Mouse (Mus musculus): ENCODE results near the gene Apeh. TPM values are rescaled to one million over a fixed set of nuclear protein-coding genes. Genes with fewer than 3 reads are reported as not detected.

The Apeh gene
- polyA plus RNA-seq, 2 experiments from 2014 or later = 52.2 to 70.5 TPM

DNA sequence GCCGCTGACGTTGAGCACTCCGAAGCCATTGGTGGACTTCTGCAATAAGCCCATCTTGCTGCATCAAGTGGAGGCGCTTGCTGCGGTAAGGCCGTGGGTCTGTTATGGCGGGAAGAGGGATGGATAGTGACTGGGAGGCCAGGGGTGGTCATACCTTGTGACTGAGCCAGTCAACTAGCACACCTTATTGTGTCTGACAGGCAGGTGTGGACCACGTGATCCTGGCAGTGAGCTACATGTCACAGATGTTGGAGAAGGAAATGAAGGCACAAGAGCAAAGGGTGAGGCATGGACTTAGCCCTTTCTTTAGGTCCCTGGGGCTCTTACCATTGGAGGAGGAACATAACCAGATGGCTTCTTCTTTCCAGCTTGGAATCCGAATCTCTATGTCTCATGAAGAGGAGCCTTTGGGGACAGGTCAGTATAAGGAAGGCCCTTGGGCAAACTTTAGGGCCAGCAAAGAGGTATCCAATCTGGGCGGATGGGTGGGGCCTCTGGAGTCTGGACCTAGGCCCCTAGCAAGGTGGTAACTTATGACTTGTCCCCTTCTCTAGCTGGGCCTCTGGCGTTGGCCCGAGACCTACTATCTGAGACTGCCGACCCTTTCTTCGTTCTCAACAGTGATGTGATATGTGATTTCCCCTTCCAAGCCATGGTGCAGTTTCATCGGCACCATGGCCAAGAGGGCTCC lies 44.7 kb downstream of the Apeh start:
- ATAC-seq = peak; percentile 12

DNA sequence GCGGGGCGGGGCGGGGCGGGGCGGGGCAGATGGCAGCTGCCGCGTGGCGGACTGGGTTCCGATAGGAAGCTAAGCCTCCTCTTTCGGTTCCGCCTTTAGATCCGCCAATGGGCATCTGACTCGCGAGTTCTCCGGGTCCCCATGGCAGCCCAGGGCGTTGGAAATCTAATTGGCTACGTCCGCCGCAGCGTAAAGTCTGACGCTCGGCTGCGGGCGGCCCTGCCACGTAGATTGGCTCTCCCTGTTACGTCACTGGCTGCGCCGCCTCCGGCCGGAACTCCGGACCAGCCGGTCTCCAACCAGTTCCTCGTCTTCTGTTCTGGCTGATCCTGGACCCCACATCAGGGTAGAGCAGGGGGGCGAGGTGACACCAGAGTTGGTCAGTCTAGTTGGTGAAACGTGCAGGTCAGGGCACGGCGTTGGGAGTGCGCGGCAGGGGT lies 45.4 kb downstream of the Apeh start, which contains the start of gene Gmppb:
TSS of gene Gmppb (plus strand) at position 227 of the 440 bp plus-strand sequence.
- peak; percentile 90 for ATAC-seq

DNA sequence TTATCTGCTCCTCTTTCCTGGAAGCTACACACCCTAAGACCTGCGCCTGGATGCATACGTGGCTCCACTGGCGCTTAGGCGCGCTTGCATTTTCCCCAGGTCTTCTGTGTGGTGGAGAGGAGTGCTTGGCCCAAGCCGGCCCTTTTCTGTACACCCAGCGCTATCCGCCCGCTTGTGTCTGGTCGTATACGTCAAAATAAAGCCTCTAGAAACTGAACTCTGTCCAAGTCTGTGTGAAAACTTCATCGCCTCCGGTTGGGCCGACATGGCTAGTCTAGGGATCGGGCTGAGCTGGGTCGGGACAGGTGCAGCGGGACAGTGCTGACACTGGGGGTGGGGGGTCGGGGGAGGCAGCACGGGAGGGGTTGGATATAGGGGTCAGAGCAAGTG lies 45.8 kb downstream of the Apeh start:
- ATAC-seq = no peak

DNA sequence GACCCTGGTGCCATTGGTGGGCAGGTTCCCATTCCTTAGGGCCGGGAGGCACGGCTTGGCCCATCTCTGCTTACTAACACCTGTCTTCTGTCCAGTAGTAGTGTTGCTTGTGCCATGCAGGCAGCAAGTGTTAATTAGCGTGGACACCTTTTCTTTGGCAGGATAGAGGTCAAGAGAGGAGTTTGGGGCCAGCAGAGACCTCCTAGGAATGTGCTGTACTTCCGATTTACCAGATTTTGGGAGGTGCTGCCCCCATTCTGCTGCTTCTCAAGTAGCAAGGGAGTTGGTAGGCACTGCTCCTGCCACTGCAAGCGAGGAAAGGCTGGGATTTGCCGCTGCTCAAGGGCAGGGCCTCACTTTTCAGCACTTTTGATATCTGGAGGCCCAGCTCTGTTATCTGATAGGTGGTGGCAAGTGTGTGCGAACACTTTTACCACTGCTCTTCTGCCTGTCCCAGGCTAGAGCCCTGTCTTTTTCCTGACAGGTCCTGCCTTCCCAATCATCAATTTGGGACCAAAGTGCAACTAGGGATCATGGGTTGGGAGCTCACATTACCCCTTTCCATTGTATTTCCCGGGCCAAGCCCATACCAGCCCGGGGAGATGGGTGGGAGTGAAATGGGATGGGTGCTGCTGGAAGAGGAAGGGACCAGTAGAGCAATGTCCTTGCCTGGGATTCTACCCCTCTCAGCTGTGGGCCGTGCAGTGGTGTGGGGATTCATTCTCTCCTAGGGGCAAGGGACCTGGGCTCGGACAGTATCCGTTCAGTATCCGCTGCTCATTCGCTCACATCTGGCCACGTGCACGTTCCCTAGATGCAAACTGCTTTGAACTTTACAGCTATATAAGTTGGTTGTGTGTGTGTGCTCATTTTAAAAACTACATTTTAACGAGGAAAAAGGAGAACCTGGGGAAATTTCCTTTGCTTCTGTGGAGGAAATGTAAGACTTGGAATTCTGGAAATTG lies 46.5 kb downstream of the Apeh start:
- no peak for ATAC-seq

DNA sequence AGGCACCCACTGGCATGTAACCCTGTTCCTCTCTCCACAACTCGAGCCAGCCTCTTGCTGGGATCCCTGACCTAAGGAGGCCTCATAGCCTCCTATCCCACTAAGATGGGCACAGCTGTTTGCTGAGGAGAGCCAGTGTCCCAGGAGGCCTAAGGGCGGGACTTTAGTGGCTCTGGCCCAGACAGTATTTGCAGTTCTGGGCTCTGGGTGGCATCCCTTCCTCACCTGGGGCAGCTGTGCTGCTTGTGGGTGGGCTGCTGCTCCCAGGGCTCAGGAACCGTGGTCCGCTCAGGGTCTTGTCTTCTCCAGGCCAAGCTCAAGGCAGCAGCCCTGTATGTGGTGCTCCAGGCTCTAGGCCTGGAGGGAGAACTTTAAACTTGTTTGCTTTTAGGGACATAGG lies 47.8 kb downstream of the Apeh start:
- no peak for ATAC-seq

DNA sequence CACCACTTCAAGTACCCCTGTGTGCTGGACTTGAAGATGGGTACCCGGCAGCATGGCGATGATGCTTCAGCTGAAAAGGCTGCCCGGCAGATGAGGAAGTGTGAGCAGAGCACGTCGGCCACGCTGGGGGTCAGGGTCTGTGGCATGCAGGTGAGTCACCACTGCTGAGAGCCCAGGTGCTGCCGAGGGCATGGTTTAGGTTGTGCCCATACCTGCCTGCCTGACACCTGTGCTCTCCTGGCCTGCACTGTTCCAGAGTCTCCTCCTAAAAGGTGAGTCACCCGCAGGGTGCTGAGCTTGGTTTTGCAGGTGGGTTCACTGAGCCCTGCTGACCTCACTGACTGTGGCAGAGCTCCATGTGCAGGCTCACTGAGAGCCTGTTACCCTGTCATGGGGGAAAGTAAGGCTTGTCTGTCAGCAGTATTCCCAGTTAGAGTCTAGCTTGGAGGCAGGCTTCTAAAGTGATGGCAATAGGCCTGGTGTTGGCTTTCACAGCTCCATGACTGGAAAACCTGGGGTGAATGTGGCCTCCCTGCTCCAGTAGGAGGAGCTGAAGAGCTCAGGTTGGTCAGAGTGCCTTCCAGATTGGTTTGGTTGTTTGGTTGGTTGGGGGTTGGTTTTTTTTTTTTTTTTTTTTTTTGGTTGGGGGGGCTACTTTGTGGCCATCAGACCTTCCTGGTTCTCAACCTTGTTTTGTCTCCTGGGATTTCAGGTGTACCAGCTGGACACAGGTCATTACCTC lies 49.5 kb downstream of the Apeh start:
- no peak for ATAC-seq

Other genes starting within 250 kb of the Apeh start
- 100 to 1,000 TPM in 1 of 2 experiments, 10 to 100 TPM in 1; 98.3 to 137 TPM for gene Rbm6, start 221.4 kb downstream of the Apeh start, polyA plus RNA-seq (2017; shearing (Covaris generic))
- 10 to 100 TPM; 12.8 to 15.4 TPM for gene Mon1a, start 206.5 kb downstream of the Apeh start, polyA plus RNA-seq (2017; shearing (Covaris generic))
- gene Mst1r, start 187.7 kb downstream of the Apeh start, polyA plus RNA-seq (2017; shearing (Covaris generic)) = not detected
- gene Actl11, start 166.1 kb downstream of the Apeh start, polyA plus RNA-seq (2017; shearing (Covaris generic)) = not detected
- gene Camkv, start 158.9 kb downstream of the Apeh start, polyA plus RNA-seq (2017; shearing (Covaris generic)) = not detected
- 1 to 10 TPM; 2.4 to 5.1 TPM for gene Traip, start 144.5 kb downstream of the Apeh start, polyA plus RNA-seq (2017; shearing (Covaris generic))
- gene Uba7, start 119.1 kb downstream of the Apeh start, polyA plus RNA-seq (2017; shearing (Covaris generic)) = 100 to 1,000 TPM; 184 to 299 TPM
- gene Gm20661, start 111.5 kb downstream of the Apeh start, polyA plus RNA-seq (2017; shearing (Covaris generic)) = not detected
- under 1 TPM; 0.63 to 0.87 TPM for gene Inka1, start 108.7 kb downstream of the Apeh start, polyA plus RNA-seq (2017; shearing (Covaris generic))
- 1 to 10 TPM in 1 of 2 experiments, under 1 TPM in 1; 0.39 to 1.8 TPM for gene Cdhr4, start 102.1 kb downstream of the Apeh start, polyA plus RNA-seq (2017; shearing (Covaris generic))
- not detected for gene Gm20662, start 98.3 kb downstream of the Apeh start, polyA plus RNA-seq (2017; shearing (Covaris generic))
- gene Ip6k1, start 92.1 kb downstream of the Apeh start, polyA plus RNA-seq (2017; shearing (Covaris generic)) = 100 to 1,000 TPM in 1 of 2 experiments, 10 to 100 TPM in 1; 65.9 to 118 TPM
- gene Gmppb, start 45.4 kb downstream of the Apeh start, polyA plus RNA-seq (2017; shearing (Covaris generic)) = 10 to 100 TPM; 18.0 to 25.0 TPM
- 1 to 10 TPM; 2.0 to 2.8 TPM for gene Amigo3, start 41.4 kb downstream of the Apeh start, polyA plus RNA-seq (2017; shearing (Covaris generic))
- 1 to 10 TPM; 1.4 to 1.5 TPM for gene Mst1, start 14.2 kb downstream of the Apeh start, polyA plus RNA-seq (2017; shearing (Covaris generic))
- 10 to 100 TPM; 68.1 to 87.9 TPM for gene Rnf123, start 11.3 kb downstream of the Apeh start, polyA plus RNA-seq (2017; shearing (Covaris generic))
- under 1 TPM; 0.10 to 0.23 TPM for gene Bsn, start 95.8 kb upstream of the Apeh start, polyA plus RNA-seq (2017; shearing (Covaris generic))
- 1 to 10 TPM; 2.6 to 5.6 TPM for gene Dag1, start 169.4 kb upstream of the Apeh start, polyA plus RNA-seq (2017; shearing (Covaris generic))
- gene Nicn1, start 195.8 kb upstream of the Apeh start, polyA plus RNA-seq (2017; shearing (Covaris generic)) = 1 to 10 TPM; 2.6 to 6.1 TPM
- 1 to 10 TPM; 1.4 to 2.0 TPM for gene Amt, start 202.2 kb upstream of the Apeh start, polyA plus RNA-seq (2017; shearing (Covaris generic))
- 100 to 1,000 TPM; 319 to 423 TPM for gene Rhoa, start 211.5 kb upstream of the Apeh start, polyA plus RNA-seq (2017; shearing (Covaris generic))
- gene Tcta, start 211.6 kb upstream of the Apeh start, polyA plus RNA-seq (2017; shearing (Covaris generic)) = 10 to 100 TPM; 14.8 to 22.7 TPM
- gene Gpx1, start 244.3 kb upstream of the Apeh start, polyA plus RNA-seq (2017; shearing (Covaris generic)) = 100 to 1,000 TPM; 464 to 565 TPM

Data from CD4-positive, CD25-positive, alpha-beta regulatory T cell, adult 4 months (primary cell).